Mouse (Mus musculus) adrenal gland, adult 8-10 months (tissue): ENCODE results near the gene Ccdc3. TPM values are rescaled to one million over a fixed set of nuclear protein-coding genes. Genes with fewer than 3 reads are reported as not detected.

Experiments
- DNase-seq: peaks from one replicate; pipeline ENCODE4 v3.0.0; 2022
- total RNA-seq, 4 experiments: library from RNA; stranded (reverse); gene quantifications; 2 replicates each; pipeline ENCODE4 v1.2.4; 2022

Ccdc3 gene
- total RNA-seq, 4 experiments from 2014 or later = 7.9 to 30.5 (median 11.8) TPM

- no peak for DNase-seq
Measured at GRCm38 (mm10) chr2:5161002-5161745, 23.6 kb downstream of the Ccdc3 start.

- DNase-seq = no peak
Measured at GRCm38 (mm10) chr2:5161908-5162674, 24.5 kb downstream of the Ccdc3 start.

DNA sequence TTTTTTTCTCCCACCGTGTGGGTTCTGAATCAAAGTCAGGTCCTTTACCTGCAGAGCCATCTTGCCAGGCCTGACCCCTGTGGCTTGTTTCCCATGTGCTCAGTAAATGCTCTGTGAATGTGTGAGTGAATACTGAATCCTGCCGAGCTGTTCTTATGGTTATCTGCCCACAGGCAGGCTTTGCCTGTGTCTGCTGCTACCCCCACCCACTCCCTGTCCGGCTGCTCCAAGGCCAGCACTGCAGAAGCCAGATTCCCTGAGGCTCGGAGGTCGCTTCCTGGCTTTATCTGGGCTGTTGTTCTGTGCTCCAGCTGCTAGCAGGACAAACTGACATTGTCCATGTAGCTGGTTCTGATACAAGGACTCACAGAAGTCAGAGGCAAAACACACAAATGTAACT, 25.2 kb downstream of the Ccdc3 start:
- no peak for DNase-seq

- DNase-seq = no peak
Measured at GRCm38 (mm10) chr2:5165941-5166361, 28.4 kb downstream of the Ccdc3 start.

GRCm38 (mm10) chr2:5166796-5167195, 29.2 kb downstream of the Ccdc3 start:
- no peak for DNase-seq

DNA sequence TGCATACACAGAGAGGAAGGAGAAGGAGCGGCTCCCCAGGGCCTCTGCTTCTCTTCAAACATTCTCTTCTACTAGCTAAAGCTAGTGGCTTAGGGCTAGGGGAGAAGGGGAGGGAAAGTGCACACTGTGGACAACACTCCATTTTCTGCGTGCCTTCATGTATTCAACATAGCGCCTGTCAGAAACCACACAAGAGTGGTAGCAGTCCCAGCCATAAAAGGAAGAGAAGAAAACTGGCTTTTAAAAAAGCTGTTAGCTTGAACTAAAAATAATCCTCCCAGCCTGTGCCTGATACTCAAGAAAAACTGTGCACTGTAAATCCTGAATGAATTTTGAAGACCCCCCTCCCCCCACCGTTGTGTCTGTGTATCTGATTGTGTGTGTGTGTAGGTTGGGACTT, 33.2 kb downstream of the Ccdc3 start:
- no peak for DNase-seq

DNA sequence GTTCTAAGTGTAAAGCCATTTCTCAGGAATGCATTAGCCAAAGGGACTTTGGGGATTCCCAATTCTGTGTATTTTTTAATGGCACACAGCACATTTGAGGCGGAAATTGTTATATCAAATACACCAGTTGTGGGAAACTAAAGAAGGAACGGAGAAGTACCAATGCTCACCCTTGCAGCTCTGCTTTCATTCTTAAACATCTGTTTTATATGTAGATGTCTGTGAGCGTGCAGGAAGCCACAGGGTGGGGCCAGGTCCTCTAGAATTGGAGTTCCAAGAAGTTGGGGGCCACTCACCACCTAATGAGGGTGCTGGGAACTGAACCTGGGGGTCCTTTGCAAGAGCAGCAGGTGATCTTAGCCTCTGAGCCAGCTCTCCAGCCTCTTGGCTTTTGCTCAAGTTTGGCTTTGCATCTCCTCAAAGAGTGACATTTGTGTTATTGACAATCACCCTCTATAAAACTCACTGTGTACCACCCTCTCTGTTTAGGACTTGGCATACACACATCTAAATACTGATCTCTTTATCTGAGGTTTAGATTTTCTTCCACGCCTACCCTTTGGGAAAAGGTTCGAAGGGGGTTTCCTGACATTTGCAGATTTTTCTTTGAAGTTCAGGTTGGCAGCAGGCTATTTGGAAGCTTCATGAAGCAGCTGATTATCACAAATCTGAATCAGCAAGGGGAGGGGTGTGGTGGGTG, 33.9 kb downstream of the Ccdc3 start:
- no peak for DNase-seq

- DNase-seq = no peak
Measured at GRCm38 (mm10) chr2:5172773-5173172, 35.2 kb downstream of the Ccdc3 start.

DNA sequence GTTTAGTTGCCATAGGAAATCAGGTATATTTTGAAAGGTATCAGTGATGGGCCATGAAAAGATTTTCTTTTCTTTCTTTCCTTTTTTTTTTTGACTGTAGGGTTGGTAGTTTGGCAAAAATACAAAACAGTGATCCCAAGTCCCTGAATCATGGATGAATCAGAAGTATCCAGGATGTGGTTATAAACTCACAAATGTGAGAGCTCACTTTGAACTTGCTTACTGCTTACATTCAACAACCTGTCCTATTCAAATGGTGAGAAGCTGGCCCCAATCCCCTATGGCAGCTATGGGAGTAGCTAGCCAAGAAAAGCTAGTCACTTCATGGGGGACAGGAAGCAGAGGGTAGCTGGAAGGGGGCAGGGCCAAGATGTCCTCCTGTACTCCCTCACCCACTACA, 37.1 kb downstream of the Ccdc3 start:
- DNase-seq = no peak

DNA sequence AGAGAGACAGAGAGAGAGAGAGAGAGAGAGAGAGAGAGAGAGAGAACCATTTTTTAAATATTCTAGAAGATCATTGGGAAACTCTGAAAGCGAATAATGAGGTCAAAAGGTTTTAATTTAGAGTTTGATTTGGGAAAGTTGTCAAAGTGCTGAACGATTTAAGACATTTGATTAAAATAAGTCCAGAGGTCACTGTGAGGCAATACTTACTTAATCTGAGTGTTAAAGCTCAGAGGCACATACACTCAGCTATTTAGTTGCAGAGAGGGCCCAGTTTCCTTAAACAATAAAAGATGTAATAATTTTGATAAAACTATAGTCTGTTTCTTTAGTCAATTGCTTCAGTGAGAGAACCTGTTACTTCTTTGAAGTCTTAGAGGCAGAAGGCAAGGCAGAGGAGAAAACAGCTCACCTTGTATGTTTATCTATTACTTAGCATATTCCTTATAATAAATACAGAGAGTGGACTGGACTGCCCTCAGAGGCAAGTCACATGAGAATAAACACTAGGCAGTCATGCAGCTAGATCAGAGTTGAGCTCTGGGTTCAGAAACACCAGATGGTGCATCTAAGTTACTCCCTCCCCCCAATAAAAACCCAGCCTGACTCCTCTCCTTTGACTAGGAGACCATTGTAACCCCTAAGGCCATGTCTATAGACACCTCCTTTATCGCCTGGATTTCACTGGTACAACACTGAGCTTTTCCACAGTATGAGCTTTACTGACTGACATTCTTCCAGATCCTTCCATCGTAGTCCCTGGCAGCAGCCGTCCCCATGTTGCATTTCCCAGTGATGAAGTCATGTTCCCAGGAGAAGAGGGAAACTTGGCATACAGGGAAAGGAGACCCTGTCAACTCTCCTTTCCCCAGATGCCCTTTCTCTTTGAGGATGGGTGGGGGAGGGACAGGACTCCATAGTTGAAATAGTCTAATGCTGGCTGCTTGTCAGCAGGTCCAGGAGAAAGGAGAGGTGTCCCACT, 44.2 kb downstream of the Ccdc3 start:
- DNase-seq = no peak

GRCm38 (mm10) chr2:5184166-5184565, 46.6 kb downstream of the Ccdc3 start:
- no peak for DNase-seq

- no peak for DNase-seq
Measured at GRCm38 (mm10) chr2:5185631-5186030, 48.1 kb downstream of the Ccdc3 start.

- DNase-seq = no peak
Measured at GRCm38 (mm10) chr2:5192156-5192555, 54.6 kb downstream of the Ccdc3 start.

DNA sequence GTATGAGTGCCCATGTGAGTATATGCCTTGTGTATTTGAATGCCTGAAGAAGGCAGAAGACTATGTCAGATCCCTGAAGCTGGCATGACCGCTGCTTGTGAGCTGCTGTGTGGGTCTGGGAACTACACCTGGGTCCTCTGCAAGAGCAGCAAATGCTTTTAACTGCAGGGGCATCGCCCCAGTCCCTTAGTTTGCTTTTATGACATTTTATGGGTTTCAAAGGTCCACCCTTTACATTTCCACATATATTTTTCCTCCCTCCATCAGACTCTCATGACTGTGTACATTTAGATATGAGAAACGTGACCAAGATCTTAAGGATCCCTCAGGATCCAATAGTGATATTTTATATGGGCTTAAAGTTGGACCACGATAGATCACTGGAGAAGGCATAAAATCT, 55.5 kb downstream of the Ccdc3 start:
- no peak for DNase-seq

- no peak for DNase-seq
Measured at GRCm38 (mm10) chr2:5194701-5195215, 57.2 kb downstream of the Ccdc3 start.

GRCm38 (mm10) chr2:5197486-5197885, 59.9 kb downstream of the Ccdc3 start:
- no peak for DNase-seq

- DNase-seq = no peak
Measured at GRCm38 (mm10) chr2:5199289-5199688, 61.7 kb downstream of the Ccdc3 start.

DNA sequence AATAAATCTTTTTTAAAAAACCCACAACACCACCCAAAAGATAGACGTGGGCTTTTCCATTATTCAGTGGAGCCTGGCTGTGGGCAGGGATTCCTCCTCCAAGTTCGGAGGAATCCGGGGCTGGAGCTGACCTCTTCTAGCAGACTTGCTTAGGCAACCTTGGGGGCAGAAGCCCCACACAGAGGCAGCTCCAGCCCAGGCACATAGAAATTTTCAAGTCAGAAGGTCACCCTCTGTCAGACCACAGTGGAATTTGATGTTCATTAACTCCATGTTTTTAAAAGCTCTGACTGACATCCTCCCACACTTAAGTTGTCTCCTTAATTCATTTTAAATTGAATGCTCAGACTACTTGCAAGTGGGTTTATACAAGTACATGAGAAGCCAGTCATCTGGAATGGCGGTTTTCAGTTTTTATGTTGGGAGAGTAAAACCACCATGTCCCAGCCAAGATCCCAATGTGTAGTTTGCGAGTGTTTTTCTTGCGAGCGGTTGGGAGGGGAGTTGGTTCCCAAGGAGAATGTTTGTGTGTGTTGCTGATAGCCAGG, 63.3 kb downstream of the Ccdc3 start:
- no peak for DNase-seq

GRCm38 (mm10) chr2:5203146-5203545, 65.6 kb downstream of the Ccdc3 start:
- DNase-seq = no peak

DNA sequence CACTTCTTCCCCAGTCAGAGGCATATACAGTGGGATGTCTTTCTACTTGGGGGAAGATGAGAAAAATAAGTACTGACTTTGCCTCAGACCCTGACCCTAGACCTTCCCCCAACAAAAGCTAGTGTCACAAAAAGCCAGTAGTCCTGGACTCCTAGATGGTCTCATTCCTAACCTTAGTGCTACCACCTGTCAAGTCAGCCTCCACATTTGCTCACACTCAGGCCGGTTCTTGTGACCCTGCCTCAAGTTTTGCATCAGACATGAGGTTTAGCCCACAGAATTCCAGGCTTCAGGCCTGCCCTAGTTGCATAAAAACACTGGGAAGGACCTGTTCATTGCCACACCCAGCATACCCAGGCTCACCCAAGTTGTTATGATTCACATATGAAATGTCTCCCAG, 67.4 kb downstream of the Ccdc3 start:
- DNase-seq = no peak

DNA sequence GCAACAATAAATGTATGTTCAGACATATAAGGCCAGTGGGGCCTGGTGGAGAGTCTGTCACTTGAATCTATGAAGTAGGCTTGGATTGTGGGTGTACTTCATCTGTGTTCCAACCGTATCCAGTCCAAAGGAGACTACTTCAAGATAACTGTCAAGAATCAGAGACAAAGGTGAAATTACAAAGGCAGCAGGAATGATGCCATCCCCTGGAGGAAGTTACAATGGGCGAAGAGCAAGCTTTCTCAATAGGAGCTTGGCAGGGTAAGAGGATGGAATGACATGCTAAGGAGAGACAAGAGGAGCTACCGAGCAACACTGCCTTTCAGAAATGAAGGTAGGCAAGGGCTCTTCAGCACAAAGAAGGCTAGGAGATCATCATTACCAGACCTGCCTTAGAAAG, 69.1 kb downstream of the Ccdc3 start:
- no peak for DNase-seq

DNA sequence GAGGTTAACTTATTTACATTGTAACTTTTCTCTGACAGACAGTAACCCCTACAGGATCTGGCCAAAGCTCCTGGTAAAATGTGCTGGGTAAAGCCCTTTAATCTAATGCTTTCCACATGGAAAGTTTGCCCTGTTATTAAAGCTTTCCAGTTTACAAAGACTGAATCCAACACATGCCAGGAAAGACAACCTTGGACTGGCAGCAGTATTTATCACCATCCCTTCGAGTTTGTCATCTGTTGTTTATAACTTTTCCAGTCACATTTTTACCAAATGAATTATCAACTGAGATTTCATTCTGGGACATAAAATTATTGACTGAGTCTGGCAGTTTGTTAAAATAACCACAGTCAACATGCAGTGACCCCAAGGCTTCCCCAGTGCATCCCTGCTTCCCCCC, 77.0 kb downstream of the Ccdc3 start:
- no peak for DNase-seq
